Mouse (Mus musculus): ENCODE data around the gene Mmaa. TPM values are rescaled to one million over a fixed set of nuclear protein-coding genes. Genes with fewer than 3 reads are reported as not detected.

Mmaa gene
- polyA plus RNA-seq, 1 experiment, result 33.1 TPM

GRCm38 (mm10) chr8:79288250-79288649, 6.5 kb downstream of the Mmaa start:
- WGBS, result 93% methylated on average over 4 of the region's 4 CpGs
- no peak for TF ChIP-seq CTCF (IDR thresholded peaks at IDR 0.05; ENCODE audit: borderline replicate concordance, insufficient read depth, low read depth, low read length)
- TF ChIP-seq POLR2A (IDR thresholded peaks at IDR 0.05; ENCODE audit: borderline replicate concordance, insufficient read depth, low read length), result no peak
- no peak overlapping the region for H3K4me3 ChIP-seq (replicated peaks; ENCODE audit: insufficient read depth, low read depth, low read length)
- no peak for DNase-seq
- no peaks in the 10 kb centered on the region for H3K27me3 ChIP-seq (ENCODE audit: control insufficient read depth, insufficient read depth, low read length)
- peaks cover 7% of the 10 kb centered on the region for H3K4me1 ChIP-seq (ENCODE audit: control insufficient read depth, insufficient read depth, low read length)
- no peak overlapping the region for H3K27ac ChIP-seq (ENCODE audit: insufficient read depth, low read length)

- Histone ChIP-seq H3K27me3 (ENCODE audit: control insufficient read depth, insufficient read depth, low read length) (no peaks in the 10 kb centered on the region), H3K27ac (ENCODE audit: insufficient read depth, low read length) (no peak overlapping the region), H3K4me1 (ENCODE audit: control insufficient read depth, insufficient read depth, low read length) (0 out of 2 replicates have a peak, but pooled peaks cover 2% of the 10 kb centered on the region), H3K4me3 (replicated peaks; ENCODE audit: insufficient read depth, low read depth, low read length) (no peak overlapping the region)
- DNase-seq, result no peak
- no peak for TF ChIP-seq POLR2A (IDR thresholded peaks at IDR 0.05; ENCODE audit: borderline replicate concordance, insufficient read depth, low read length)
- no peak for TF ChIP-seq CTCF (IDR thresholded peaks at IDR 0.05; ENCODE audit: borderline replicate concordance, insufficient read depth, low read depth, low read length)
- WGBS, result 97% methylated on average over 3 of the region's 3 CpGs
Observed at GRCm38 (mm10) chr8:79286424-79286823, 8.3 kb downstream of the Mmaa start.

- 97% methylated on average over 3 of the region's 3 CpGs for WGBS
- Histone ChIP-seq H3K4me3 (replicated peaks; ENCODE audit: insufficient read depth, low read depth, low read length) (no peak overlapping the region), H3K4me1 (ENCODE audit: control insufficient read depth, insufficient read depth, low read length) (0 out of 2 replicates have a peak, but pooled peaks cover 2% of the 10 kb centered on the region), H3K27ac (ENCODE audit: insufficient read depth, low read length) (no peak overlapping the region), H3K27me3 (ENCODE audit: control insufficient read depth, insufficient read depth, low read length) (no peaks in the 10 kb centered on the region)
- no peak for DNase-seq
- TF ChIP-seq CTCF (IDR thresholded peaks at IDR 0.05; ENCODE audit: borderline replicate concordance, insufficient read depth, low read depth, low read length), result no peak
- TF ChIP-seq POLR2A (IDR thresholded peaks at IDR 0.05; ENCODE audit: borderline replicate concordance, insufficient read depth, low read length), result no peak
Observed at GRCm38 (mm10) chr8:79284626-79285025, 10.1 kb downstream of the Mmaa start.

GRCm38 (mm10) chr8:79281376-79281890, 13.3 kb downstream of the Mmaa start:
- Histone ChIP-seq H3K4me1 (ENCODE audit: control insufficient read depth, insufficient read depth, low read length) (no peaks in the 10 kb centered on the region), H3K27me3 (ENCODE audit: control insufficient read depth, insufficient read depth, low read length) (no peaks in the 10 kb centered on the region), H3K4me3 (replicated peaks; ENCODE audit: insufficient read depth, low read depth, low read length) (no peak overlapping the region), H3K27ac (ENCODE audit: insufficient read depth, low read length) (no peak overlapping the region)
- no peak for DNase-seq
- WGBS, result 90% methylated on average over 6 of the region's 6 CpGs
- TF ChIP-seq CTCF (IDR thresholded peaks at IDR 0.05; ENCODE audit: borderline replicate concordance, insufficient read depth, low read depth, low read length) (no peak), POLR2A (IDR thresholded peaks at IDR 0.05; ENCODE audit: borderline replicate concordance, insufficient read depth, low read length) (no peak)

- Histone ChIP-seq H3K27me3 (ENCODE audit: control insufficient read depth, insufficient read depth, low read length) (no peaks in the 10 kb centered on the region), H3K4me3 (replicated peaks; ENCODE audit: insufficient read depth, low read depth, low read length) (no peak overlapping the region), H3K4me1 (ENCODE audit: control insufficient read depth, insufficient read depth, low read length) (no peaks in the 10 kb centered on the region), H3K27ac (ENCODE audit: insufficient read depth, low read length) (no peak overlapping the region)
- 89% methylated on average over 8 of the region's 8 CpGs for WGBS
- TF ChIP-seq CTCF (IDR thresholded peaks at IDR 0.05; ENCODE audit: borderline replicate concordance, insufficient read depth, low read depth, low read length) (no peak), POLR2A (IDR thresholded peaks at IDR 0.05; ENCODE audit: borderline replicate concordance, insufficient read depth, low read length) (no peak)
- no peak for DNase-seq
Observed at GRCm38 (mm10) chr8:79277264-79277870, 17.4 kb downstream of the Mmaa start.

- 93% methylated on average over 10 of the region's 10 CpGs for WGBS
Observed at GRCm38 (mm10) chr8:79274940-79275339, 19.8 kb downstream of the Mmaa start.

GRCm38 (mm10) chr8:79273776-79274175, 21.0 kb downstream of the Mmaa start:
- Histone ChIP-seq H3K27me3 (ENCODE audit: control insufficient read depth, insufficient read depth, low read length) (no peaks in the 10 kb centered on the region), H3K4me1 (ENCODE audit: control insufficient read depth, insufficient read depth, low read length) (no peaks in the 10 kb centered on the region), H3K4me3 (replicated peaks; ENCODE audit: insufficient read depth, low read depth, low read length) (no peak overlapping the region), H3K27ac (ENCODE audit: insufficient read depth, low read length) (no peak overlapping the region)
- WGBS, result 87% methylated on average over 6 of the region's 6 CpGs
- DNase-seq, result no peak
- TF ChIP-seq CTCF (IDR thresholded peaks at IDR 0.05; ENCODE audit: borderline replicate concordance, insufficient read depth, low read depth, low read length), result no peak

More at GRCm38 (mm10) chr8:79274940-79275339, 19.8 kb downstream of the Mmaa start:
- Histone ChIP-seq H3K27me3 (ENCODE audit: control insufficient read depth, insufficient read depth, low read length) (no peaks in the 10 kb centered on the region), H3K27ac (ENCODE audit: insufficient read depth, low read length) (no peak overlapping the region), H3K4me1 (ENCODE audit: control insufficient read depth, insufficient read depth, low read length) (no peaks in the 10 kb centered on the region), H3K4me3 (replicated peaks; ENCODE audit: insufficient read depth, low read depth, low read length) (no peak overlapping the region)
- no peak for TF ChIP-seq CTCF (IDR thresholded peaks at IDR 0.05; ENCODE audit: borderline replicate concordance, insufficient read depth, low read depth, low read length)
- no peak for TF ChIP-seq POLR2A (IDR thresholded peaks at IDR 0.05; ENCODE audit: borderline replicate concordance, insufficient read depth, low read length)
- DNase-seq, result no peak

GRCm38 (mm10) chr8:79272676-79273075, 22.1 kb downstream of the Mmaa start:
- Histone ChIP-seq H3K4me3 (replicated peaks; ENCODE audit: insufficient read depth, low read depth, low read length) (no peak overlapping the region), H3K27me3 (ENCODE audit: control insufficient read depth, insufficient read depth, low read length) (no peaks in the 10 kb centered on the region), H3K4me1 (ENCODE audit: control insufficient read depth, insufficient read depth, low read length) (no peaks in the 10 kb centered on the region), H3K27ac (ENCODE audit: insufficient read depth, low read length) (no peak overlapping the region)
- 0 out of 2 replicates have a peak, but pooled peaks have one; percentile 17 for TF ChIP-seq CTCF (IDR thresholded peaks at IDR 0.05; ENCODE audit: borderline replicate concordance, insufficient read depth, low read depth, low read length)
- no peak for TF ChIP-seq POLR2A (IDR thresholded peaks at IDR 0.05; ENCODE audit: borderline replicate concordance, insufficient read depth, low read length)
- WGBS, result 69% methylated on average over 4 of the region's 4 CpGs
- no peak for DNase-seq

Data from cerebellum, adult 2 months (tissue).